In the genomic region with DNA sequence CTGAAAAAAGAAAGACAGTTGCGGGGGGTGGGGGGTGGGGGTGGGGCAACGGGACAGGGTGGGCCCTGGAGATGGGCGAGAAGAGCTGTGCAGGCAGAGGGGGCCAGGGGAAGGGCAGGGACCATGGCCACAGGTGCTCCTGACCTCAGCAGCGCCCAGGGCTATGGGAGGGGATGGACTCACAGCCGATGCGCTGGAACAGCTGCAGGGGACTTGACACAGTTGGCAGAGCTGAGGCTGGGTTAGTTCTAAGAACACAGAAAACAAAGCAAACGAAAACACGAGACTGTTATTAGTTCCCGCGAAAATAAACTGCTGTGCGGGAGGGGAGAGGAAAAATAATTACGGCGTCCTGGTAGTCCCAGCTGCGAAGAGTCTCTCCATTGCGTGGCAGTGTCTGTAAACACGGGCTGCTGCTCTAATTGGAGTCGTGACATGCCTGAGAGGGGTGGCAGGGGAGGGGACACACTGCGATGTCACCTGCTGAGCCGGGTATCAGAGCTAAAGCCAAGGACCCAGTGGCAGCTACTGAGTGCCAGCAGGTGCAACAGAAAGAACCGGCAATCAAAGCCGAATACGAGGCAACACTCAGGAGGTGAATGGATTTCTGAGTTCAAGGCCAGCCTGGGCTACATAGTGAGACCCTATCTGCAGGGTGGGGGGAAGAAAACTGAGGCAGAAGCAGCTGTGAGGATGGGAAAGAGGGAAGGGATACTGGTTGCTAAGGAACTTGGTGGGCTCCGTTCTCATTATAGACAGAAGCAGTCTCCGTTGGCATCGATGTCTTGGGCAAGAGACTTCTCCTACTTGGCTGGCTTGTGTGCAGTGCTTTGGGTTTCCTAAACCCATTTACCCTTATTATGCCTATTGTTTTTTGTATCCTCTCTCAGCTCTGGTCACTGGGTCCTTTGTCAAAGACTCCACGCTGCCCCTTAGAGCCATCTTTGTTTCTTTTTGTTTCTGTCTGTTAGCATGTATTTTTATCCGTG, we compare ENCODE assay signal across 12 mouse cellular contexts. TPM values are rescaled to one million over a fixed set of nuclear protein-coding genes. Genes with fewer than 3 reads are reported as not detected.
DNase-seq lines count a peak whose midpoint lies in the region; ATAC-seq and TF ChIP-seq lines count a peak whose summit lies in the region.
"Had no signal": no experiment of that assay in that cellular context is flagged by ENCODE, and none has a peak within 500 bp of the region (broad histone marks: within the 10 kb centered on the region; RNA-seq: fewer than 3 reads in every experiment).

No protein-coding gene starts in this region.

- peak; percentile 60 for DNase-seq in gastrocnemius, adult 2 months
- DNase-seq in gastrocnemius, adult 8-10 months (ENCODE audit: low spot score in 2 of 2), result no peak
- no peak for DNase-seq in neural tube, embryonic 10.5 days (ENCODE audit: extremely low spot score, low spot score)
- peak; percentile 72 for DNase-seq in retina, postnatal 1 day
- DNase-seq in right cerebral cortex, postnatal 10 days (ENCODE audit: low spot score in 2 of 2), result no peak
- no peak for DNase-seq in layer of hippocampus, postnatal 10 days (ENCODE audit: low spot score in 2 of 2)
- DNase-seq: kidney, adult 8-10 months; lung, postnatal 14 days; right cerebral cortex, postnatal 4 days had no signal

- H3K4me2 ChIP-seq in neural tube, embryonic 12.5 days (replicated peaks), result no peak overlapping the region; the same call in 1 of the 2 replicates
- peak overlapping the region; percentile 39 for H3K4me2 ChIP-seq in hindbrain, embryonic 15.5 days

- no peak for TF ChIP-seq CTCF in gastrocnemius, adult 2 months (IDR thresholded peaks at IDR 0.05)

- H3K9ac ChIP-seq in neural tube, embryonic 12.5 days, result peak overlapping the region; percentile 10; the same call in 1 of the 2 replicates
- no peak overlapping the region for H3K9ac ChIP-seq in hindbrain, embryonic 15.5 days

- peak overlapping the region; percentile 46 for H3K4me3 ChIP-seq in gastrocnemius, adult 2 months
- no peak overlapping the region for H3K4me3 ChIP-seq in neural tube, embryonic 12.5 days
- no peak overlapping the region for H3K4me3 ChIP-seq in hindbrain, embryonic 15.5 days

- no peaks in the 10 kb centered on the region for H3K9me3 ChIP-seq in neural tube, embryonic 12.5 days
- no peaks in the 10 kb centered on the region for H3K9me3 ChIP-seq in hindbrain, embryonic 15.5 days

- no peak for ATAC-seq in neural tube, embryonic 12.5 days (ENCODE audit: low FRiP score, low read depth)
- no peak for ATAC-seq in hindbrain, embryonic 15.5 days (ENCODE audit: low FRiP score, low read depth)

- no peaks in the 10 kb centered on the region for H3K27me3 ChIP-seq in neural tube, embryonic 12.5 days (replicated peaks)
- H3K27me3 ChIP-seq in hindbrain, embryonic 15.5 days, result no peaks in the 10 kb centered on the region

- intact Hi-C loops in gastrocnemius, adult 2 months (cut with DNase I), result no loop called here

- H3K36me3 ChIP-seq in neural tube, embryonic 12.5 days, result no peaks in the 10 kb centered on the region
- H3K36me3 ChIP-seq in hindbrain, embryonic 15.5 days, result no peaks in the 10 kb centered on the region

- WGBS in neural tube, embryonic 12.5 days, result 55% methylated on average over 27 of the region's 27 CpGs
- WGBS in hindbrain, embryonic 15.5 days, result 31% methylated on average over 27 of the region's 27 CpGs

- peak overlapping the region; percentile 89 for H3K27ac ChIP-seq in gastrocnemius, adult 2 months
- H3K27ac ChIP-seq in neural tube, embryonic 12.5 days, result no peak overlapping the region
- H3K27ac ChIP-seq in hindbrain, embryonic 15.5 days (replicated peaks), result 0 out of 2 replicates have a peak overlapping the region, but pooled peaks have one; percentile 4

- peaks cover 62% of the 10 kb centered on the region for H3K4me1 ChIP-seq in neural tube, embryonic 12.5 days
- H3K4me1 ChIP-seq in hindbrain, embryonic 15.5 days (replicated peaks), result peaks cover 55% of the 10 kb centered on the region

RNA-seq across cellular contexts. Expression of a gene that starts 5.0 kb away (rescaled TPM):
- total RNA-seq in gastrocnemius, adult 2 months (2021), result 1 to 10 TPM; 4.3 to 7.4 TPM
- 1 to 10 TPM; 2.4 to 5.2 (median 3.5) TPM for total RNA-seq in gastrocnemius, adult 8-10 months (2022)
- 17.5 and 19.2 TPM in 2 replicates for polyA plus RNA-seq in neural tube, embryonic 12.5 days (2016; fragmentation: Nextera tagmentation; extraction: Ambion mirVana)
- polyA plus RNA-seq in hindbrain, embryonic 15.5 days (2015; fragmentation: Nextera tagmentation; extraction: Ambion mirVana), result 25.2 and 26.1 TPM in 2 replicates
- total RNA-seq in layer of hippocampus, postnatal 10 days (2021), result 10 to 100 TPM; 17.8 to 21.3 TPM

RNA-seq across cellular contexts. Expression of a gene that starts 54.6 kb away (rescaled TPM):
- not detected for total RNA-seq in gastrocnemius, adult 2 months (2021)
- total RNA-seq in gastrocnemius, adult 8-10 months (2022), result not detected
- not detected in 2 replicates for polyA plus RNA-seq in neural tube, embryonic 12.5 days (2016; fragmentation: Nextera tagmentation; extraction: Ambion mirVana)
- not detected in 2 replicates for polyA plus RNA-seq in hindbrain, embryonic 15.5 days (2015; fragmentation: Nextera tagmentation; extraction: Ambion mirVana)
- not detected for total RNA-seq in layer of hippocampus, postnatal 10 days (2021)
- total RNA-seq: adrenal gland, postnatal 4 days had no signal

Comparison
In these comparisons a context has a peak if more than half of its experiments do, and no peak if none do; other contexts are left out.
1. DNase-seq: peak in gastrocnemius, adult 2 months (single experiment) and retina, postnatal 1 day (single experiment); none in gastrocnemius, adult 8-10 months (0 of 2), neural tube, embryonic 10.5 days (single experiment), right cerebral cortex, postnatal 10 days (0 of 2) and layer of hippocampus, postnatal 10 days (0 of 2).